21 mouse cellular contexts compared by ENCODE assay signal in genomic region chr2:49918692-49919091, GRCm38 (mm10).
A peak's percentile ranks its signal among the peaks of the same experiment; 100 is the strongest.
DNase-seq lines count a peak whose midpoint lies in the region; ATAC-seq lines count a peak whose summit lies in the region.
"Had no signal": no experiment of that assay in that cellular context is flagged by ENCODE, and none has a peak within 500 bp of the region (broad histone marks: within the 10 kb centered on the region; RNA-seq: fewer than 3 reads in every experiment).

No protein-coding gene starts in this region.

- H3K36me3 ChIP-seq in forebrain, embryonic 10.5 days (replicated peaks), result no peaks in the 10 kb centered on the region
- H3K36me3 ChIP-seq in forebrain, embryonic 12.5 days (replicated peaks), result no peaks in the 10 kb centered on the region
- no peaks in the 10 kb centered on the region for H3K36me3 ChIP-seq in intestine, embryonic 14.5 days (ENCODE audit: control insufficient read depth, insufficient read depth, low read length)
- no peaks in the 10 kb centered on the region for H3K36me3 ChIP-seq in intestine, embryonic 15.5 days
- H3K36me3 ChIP-seq: G1E had no signal

- no peak for ATAC-seq in forebrain, embryonic 12.5 days (ENCODE audit: low FRiP score)
- ATAC-seq in intestine, embryonic 14.5 days (replicated peaks; ENCODE audit: low FRiP score, low TSS enrichment, low read depth), result no peak
- no peak for ATAC-seq in intestine, embryonic 15.5 days
- ATAC-seq: activated CD4-positive, CD25-positive, alpha-beta regulatory T cell, adult 4 months; intestine, embryonic 16.5 days; midbrain, embryonic 16.5 days had no signal

- H3K27me3 ChIP-seq in forebrain, embryonic 10.5 days (ENCODE audit: poor library complexity, severe bottlenecking), result no peaks in the 10 kb centered on the region
- H3K27me3 ChIP-seq in forebrain, embryonic 12.5 days, result no peaks in the 10 kb centered on the region
- no peaks in the 10 kb centered on the region for H3K27me3 ChIP-seq in intestine, embryonic 14.5 days (replicated peaks; ENCODE audit: control insufficient read depth, insufficient read depth, low read length)
- H3K27me3 ChIP-seq in intestine, embryonic 15.5 days (replicated peaks), result no peaks in the 10 kb centered on the region

- no peak for DNase-seq in forebrain, embryonic 10.5 days (ENCODE audit: extremely low spot score, low spot score)
- peak; percentile 50 for DNase-seq in intestine, embryonic 14.5 days (ENCODE audit: low spot score)
- peak; percentile 29 for DNase-seq in brain, adult 2 months (ENCODE audit: low read depth, low spot score)
- DNase-seq in neural tube, embryonic 10.5 days (ENCODE audit: extremely low spot score, low spot score), result peak; percentile 15
- no peak for DNase-seq in adrenal gland, adult (ENCODE audit: inconsistent age in 2 of 2, low spot score in 1 of 2)
- no peak for DNase-seq in thymus, postnatal 25 days
- DNase-seq: adrenal gland, postnatal 14 days; cerebellum, adult 11-12 months; cerebellum, postnatal 14 days; heart, postnatal 36 days; kidney, postnatal 36 days; lung, adult 2 months; lung, postnatal 36 days; thymus, postnatal 4 days had no signal

- no peak overlapping the region for H3K4me3 ChIP-seq in forebrain, embryonic 10.5 days
- H3K4me3 ChIP-seq in forebrain, embryonic 12.5 days (replicated peaks), result no peak overlapping the region
- H3K4me3 ChIP-seq in intestine, embryonic 14.5 days (ENCODE audit: low read depth, low read length), result no peak overlapping the region
- H3K4me3 ChIP-seq in intestine, embryonic 15.5 days (replicated peaks), result no peak overlapping the region

- no peak overlapping the region for H3K4me2 ChIP-seq in forebrain, embryonic 12.5 days
- peak overlapping the region; percentile 25 for H3K4me2 ChIP-seq in intestine, embryonic 14.5 days (ENCODE audit: low read length)
- no peak overlapping the region for H3K4me2 ChIP-seq in intestine, embryonic 15.5 days (replicated peaks)
- H3K4me2 ChIP-seq: liver, embryonic 11.5 days had no signal

- peak overlapping the region; percentile 21; the same call in 1 of the 2 replicates for H3K27ac ChIP-seq in forebrain, embryonic 10.5 days
- H3K27ac ChIP-seq in forebrain, embryonic 12.5 days, result no peak overlapping the region
- no peak overlapping the region for H3K27ac ChIP-seq in intestine, embryonic 14.5 days (ENCODE audit: low read depth)
- H3K27ac ChIP-seq in intestine, embryonic 15.5 days, result no peak overlapping the region

- 53% methylated on average over 9 of the region's 9 CpGs for WGBS in forebrain, embryonic 10.5 days
- WGBS in forebrain, embryonic 12.5 days, result 37% methylated on average over 9 of the region's 9 CpGs
- WGBS in intestine, embryonic 14.5 days, result 21% methylated on average over 9 of the region's 9 CpGs
- 27% methylated on average over 9 of the region's 9 CpGs for WGBS in intestine, embryonic 15.5 days

- no peaks in the 10 kb centered on the region for H3K9me3 ChIP-seq in forebrain, embryonic 10.5 days
- no peaks in the 10 kb centered on the region for H3K9me3 ChIP-seq in forebrain, embryonic 12.5 days
- H3K9me3 ChIP-seq in intestine, embryonic 14.5 days (ENCODE audit: control insufficient read depth, low read length), result no peaks in the 10 kb centered on the region
- no peaks in the 10 kb centered on the region for H3K9me3 ChIP-seq in intestine, embryonic 15.5 days

- H3K9ac ChIP-seq in forebrain, embryonic 12.5 days, result no peak overlapping the region
- H3K9ac ChIP-seq in intestine, embryonic 14.5 days (ENCODE audit: low read length), result no peak overlapping the region
- no peak overlapping the region for H3K9ac ChIP-seq in intestine, embryonic 15.5 days

- peaks cover 45% of the 10 kb centered on the region for H3K4me1 ChIP-seq in forebrain, embryonic 10.5 days
- peaks cover 20% of the 10 kb centered on the region; the same call in 1 of the 2 replicates for H3K4me1 ChIP-seq in forebrain, embryonic 12.5 days
- H3K4me1 ChIP-seq in intestine, embryonic 14.5 days (replicated peaks; ENCODE audit: control insufficient read depth, insufficient read depth, low read length), result peaks cover 5% of the 10 kb centered on the region; the same call in 1 of the 2 replicates
- H3K4me1 ChIP-seq in intestine, embryonic 15.5 days (replicated peaks), result no peaks in the 10 kb centered on the region

Comparison
In these comparisons a context has a peak if more than half of its experiments do, and no peak if none do; other contexts are left out.
1. DNase-seq: peak in intestine, embryonic 14.5 days (single experiment), brain, adult 2 months (single experiment) and neural tube, embryonic 10.5 days (single experiment); none in forebrain, embryonic 10.5 days (single experiment), adrenal gland, adult (0 of 2) and thymus, postnatal 25 days (single experiment).